Mouse (Mus musculus) kidney, adult 8-10 months (tissue): ENCODE results near the gene Cacna1c.

Source experiments
- DNase-seq, 2 experiments: peaks; one replicate each; pipeline ENCODE4 v3.0.0; 2022

Gene Cacna1c

GRCm38 (mm10) chr6:118999329-118999875 lies 196.8 kb downstream of the Cacna1c start:
- DNase-seq: no peak

- no peak for DNase-seq
These were observed 198.8 kb downstream of the Cacna1c start for GRCm38 (mm10) chr6:118997397-118997796.

DNA sequence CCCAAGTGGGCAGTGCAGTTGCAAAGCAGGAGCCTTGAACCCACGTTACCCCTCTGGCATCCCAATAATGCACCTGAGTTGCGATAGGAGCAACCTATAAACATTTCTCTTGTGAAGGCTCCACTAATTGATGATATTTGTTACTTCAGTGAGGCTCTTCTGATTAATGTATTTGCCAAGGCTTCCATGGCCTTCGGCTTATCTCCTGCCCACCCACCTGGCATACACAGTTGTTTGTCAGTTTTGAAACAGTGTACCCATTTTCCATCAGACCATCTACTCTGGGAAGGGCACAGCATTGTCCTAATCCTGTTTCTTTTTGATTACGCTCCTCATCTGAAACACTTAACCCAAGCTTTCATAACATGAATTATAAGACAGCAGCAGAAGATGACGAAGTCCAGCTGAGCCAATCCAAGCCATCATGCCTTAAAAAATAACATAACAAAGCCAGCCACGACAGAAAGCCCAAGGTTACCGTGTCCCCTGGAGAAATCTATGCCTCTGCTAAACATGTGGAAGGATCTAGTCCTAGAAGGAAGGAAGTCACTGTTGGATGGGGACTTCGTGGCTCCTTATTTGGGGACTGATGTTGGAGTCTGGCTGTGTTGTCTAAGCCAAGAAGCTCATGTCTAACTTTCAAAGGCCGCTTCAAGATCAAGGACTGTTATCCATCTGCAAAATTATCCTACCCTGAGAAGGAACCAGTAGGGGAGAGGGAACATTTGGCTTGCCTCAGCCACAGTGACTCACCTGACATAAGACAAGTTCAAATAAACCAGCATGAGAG lies 201.8 kb downstream of the Cacna1c start:
- no peak for DNase-seq

DNA sequence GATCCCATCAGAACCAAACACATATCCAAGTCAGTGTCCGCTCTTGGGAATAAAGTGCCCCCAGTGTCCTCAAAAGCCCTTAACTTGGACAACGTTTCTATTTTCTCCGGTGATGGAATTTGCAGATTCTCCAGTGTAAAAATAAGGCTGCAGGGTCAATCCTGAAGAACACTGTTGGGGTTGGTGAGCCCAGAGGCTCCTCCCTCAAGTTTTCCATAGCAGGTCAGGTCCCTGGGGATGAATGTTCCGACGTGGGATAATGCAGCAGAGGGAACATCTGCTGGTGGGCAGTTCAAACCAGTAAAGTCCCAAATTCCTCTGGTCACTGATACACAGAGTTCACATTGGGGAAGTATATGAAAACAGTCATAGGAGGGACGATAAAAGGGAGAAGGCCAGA lies 203.8 kb downstream of the Cacna1c start:
- DNase-seq: peak; percentile 14 to 24

DNA sequence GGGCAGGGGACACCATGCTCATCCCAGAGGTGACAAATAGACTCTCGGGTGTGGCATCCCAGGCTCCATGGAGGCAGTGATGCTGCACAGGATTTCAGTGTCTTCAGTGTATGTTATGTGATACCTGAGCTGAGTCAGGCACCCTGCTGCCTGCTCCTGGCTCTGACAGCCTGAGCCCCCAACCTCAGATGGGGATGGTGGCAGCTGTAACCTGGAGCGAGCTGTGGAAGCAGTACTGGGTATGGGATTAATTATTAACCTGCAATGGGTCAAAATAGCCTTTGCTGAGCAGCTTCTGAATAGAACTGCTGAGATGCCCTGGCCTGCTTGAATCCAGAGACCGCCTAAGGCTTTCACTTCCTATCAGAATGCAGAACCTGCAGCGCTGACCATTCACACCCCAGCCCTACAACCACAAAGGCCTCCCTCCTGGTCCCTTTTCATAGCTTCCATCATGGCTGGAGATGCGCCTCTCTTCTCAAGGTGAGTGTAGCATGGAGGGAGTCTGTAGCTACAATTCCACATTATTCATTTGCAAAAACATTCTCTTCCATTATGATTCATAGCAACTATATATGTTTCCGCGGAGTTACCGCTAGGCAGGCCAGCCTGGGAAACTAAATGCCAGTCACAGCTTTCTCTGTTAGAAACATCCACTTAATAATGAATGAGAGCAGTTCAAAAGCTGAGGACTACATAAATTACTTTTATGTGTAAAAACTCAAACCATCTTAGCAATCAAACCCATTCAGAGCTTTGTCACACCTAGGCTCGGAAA lies 206.0 kb downstream of the Cacna1c start:
- DNase-seq: peak in 1 of 2 experiments; percentile 10

GRCm38 (mm10) chr6:118984181-118984901 lies 211.9 kb downstream of the Cacna1c start:
- DNase-seq: no peak

GRCm38 (mm10) chr6:118983471-118984040 lies 212.7 kb downstream of the Cacna1c start:
- no peak for DNase-seq

GRCm38 (mm10) chr6:118980265-118980664 lies 216.0 kb downstream of the Cacna1c start:
- no peak for DNase-seq

- no peak for DNase-seq
These were observed 218.6 kb downstream of the Cacna1c start for GRCm38 (mm10) chr6:118977443-118978271.

- DNase-seq: no peak
These were observed 219.6 kb downstream of the Cacna1c start for GRCm38 (mm10) chr6:118976617-118977016.

DNA sequence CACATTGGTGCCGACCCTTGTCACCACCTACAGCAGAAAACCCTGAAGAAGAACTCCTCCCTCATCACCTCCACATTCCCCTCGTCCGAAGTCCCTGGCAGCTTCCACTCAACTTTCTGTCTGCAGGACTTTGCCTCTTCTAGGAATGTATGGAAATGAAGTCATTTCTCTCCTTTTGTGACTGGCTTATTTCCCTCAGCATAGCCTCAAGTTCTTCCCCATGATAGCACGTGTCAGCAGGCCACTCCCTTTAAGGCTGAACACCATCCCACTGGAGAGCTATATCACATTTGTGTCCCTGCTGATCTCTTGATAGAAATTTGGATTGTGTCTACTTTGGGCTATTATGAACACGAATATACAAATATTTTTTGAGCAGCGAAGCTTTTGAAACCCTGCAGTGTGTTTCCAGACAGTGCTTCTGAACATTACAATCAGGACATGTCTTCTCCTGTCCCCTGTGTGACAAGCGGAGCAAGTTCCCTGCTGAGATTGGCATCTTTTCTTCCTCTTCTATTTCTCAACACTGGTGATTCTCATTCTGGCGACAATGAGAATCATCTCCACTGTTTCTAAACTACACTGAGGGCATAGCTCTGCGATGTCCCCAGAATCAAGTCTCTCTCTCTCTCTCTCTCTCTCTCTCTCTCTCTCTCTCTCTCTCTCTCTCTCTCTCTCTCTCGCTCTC lies 224.2 kb downstream of the Cacna1c start:
- DNase-seq: peak in 1 of 2 experiments; percentile 24

- DNase-seq: no peak
These were observed 227.4 kb downstream of the Cacna1c start for GRCm38 (mm10) chr6:118968776-118969175.

DNA sequence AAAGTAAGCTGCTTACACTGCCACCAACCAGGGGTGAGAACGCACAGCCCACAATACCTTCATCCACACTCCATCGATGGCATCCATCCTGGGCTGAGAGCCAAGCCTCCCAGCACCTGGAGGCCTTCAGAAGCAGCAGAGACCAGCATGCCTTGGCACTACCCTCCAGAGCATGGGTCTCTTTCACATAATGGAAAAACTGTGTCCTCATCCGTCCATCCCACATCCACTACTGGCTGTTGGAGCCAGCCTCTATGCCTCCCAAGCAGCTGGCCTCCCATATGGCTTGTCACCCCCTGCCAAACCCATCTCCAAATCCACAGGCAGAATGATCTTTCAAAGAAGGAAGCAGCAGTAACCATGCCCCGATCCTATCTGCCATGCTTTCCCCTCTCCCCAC lies 229.3 kb downstream of the Cacna1c start:
- no peak for DNase-seq

DNA sequence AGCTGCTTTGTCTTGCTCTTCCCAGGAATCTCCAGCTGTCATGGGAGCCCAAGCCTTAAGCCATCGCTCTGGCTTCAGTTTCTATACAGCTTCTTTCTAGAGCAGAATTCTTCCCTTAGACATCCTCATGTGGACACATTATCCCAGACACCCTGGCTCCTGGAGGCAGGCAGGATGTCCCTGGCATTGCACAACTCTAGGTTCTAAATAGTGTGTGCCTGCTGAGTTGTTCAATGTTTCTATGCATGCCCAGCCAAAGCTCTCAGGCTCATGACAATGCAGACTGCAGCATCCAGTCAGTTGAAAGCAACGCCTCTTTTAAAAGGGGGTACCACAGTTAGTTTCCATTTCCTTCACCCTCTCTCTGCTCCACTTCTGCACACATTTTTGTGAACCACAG lies 230.6 kb downstream of the Cacna1c start:
- no peak for DNase-seq

GRCm38 (mm10) chr6:118963806-118964205 lies 232.4 kb downstream of the Cacna1c start:
- DNase-seq: no peak

DNA sequence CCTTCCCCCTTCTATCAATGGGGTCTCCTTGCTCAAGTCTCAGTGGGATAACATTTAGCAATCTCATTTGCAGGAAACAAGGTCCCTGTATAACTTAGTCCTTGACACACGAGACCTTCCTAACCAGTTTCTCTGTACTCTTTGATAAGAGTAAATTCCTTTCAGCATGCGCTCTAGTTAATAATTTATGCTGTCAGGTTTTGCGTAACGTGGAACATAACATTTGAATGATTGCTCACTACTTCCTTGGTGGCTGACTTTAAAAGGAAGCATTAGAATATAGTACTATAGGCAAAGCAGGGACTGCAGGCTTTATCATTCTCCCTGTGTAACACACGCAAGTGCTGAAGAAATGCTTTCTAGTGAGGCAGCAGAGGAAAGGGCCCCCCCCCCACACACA lies 232.9 kb downstream of the Cacna1c start:
- no peak for DNase-seq

GRCm38 (mm10) chr6:118958529-118958928 lies 237.7 kb downstream of the Cacna1c start:
- DNase-seq: no peak

DNA sequence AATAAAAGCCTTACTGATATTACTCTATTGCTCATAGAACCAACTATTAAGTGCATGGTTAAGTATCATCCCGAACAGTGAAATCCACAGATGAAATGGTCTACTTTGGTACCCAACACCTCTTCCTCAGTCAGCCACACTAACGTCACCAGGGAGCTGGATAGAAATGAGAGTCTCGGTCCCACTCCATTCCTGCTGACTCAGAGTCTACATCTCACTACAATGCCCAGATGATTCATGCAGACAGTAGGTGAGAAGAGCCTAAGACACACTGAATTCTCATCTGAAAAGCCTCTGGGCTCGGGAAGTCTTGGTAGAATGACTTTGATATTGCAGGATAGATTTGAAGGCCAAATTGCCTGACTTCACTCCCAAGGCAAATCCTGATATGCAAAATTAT lies 240.0 kb downstream of the Cacna1c start:
- no peak for DNase-seq

- no peak for DNase-seq
These were observed 240.4 kb downstream of the Cacna1c start for GRCm38 (mm10) chr6:118955777-118956176.

DNA sequence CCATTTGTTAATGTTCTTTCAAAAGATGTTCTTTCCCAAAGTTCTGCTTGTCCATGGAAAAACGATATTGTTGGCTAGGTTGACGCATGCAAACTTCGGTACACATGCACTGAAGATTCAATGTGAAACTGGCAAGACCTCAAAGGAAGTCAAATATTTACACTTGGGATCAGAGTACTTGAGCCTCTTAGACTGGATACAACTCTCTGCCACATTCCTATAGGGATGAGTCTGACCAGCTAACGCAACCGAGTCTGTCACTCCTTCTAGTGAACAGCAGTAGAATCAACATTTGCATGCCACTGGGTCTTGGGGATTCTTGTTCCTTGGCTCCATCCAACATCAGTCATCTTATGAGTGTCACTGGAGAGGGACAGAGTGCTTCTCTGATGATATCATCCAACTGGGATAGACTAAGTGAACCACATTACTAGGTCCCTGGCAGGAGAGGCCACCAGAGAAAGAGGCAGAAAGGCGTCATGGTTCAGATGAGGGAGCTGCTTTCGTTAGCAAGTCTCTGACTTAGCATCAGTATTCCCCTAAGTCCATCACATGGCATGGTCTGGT lies 241.1 kb downstream of the Cacna1c start:
- no peak for DNase-seq

GRCm38 (mm10) chr6:118952377-118952776 lies 243.8 kb downstream of the Cacna1c start:
- no peak for DNase-seq
